Mouse (Mus musculus) forebrain, embryonic 12.5 days (tissue): ENCODE measurements around the gene Pkd1l2. TPM values are rescaled to one million over a fixed set of nuclear protein-coding genes. Genes with fewer than 3 reads are reported as not detected.

Experiments
- ATAC-seq: fragments of 200-750 bp; cut with Nextera tagmentation; 2 replicates; pipeline ENCODE4 v1.8.0; 2017; ENCODE audit warnings: moderate TSS enrichment; ENCODE audit not compliant: low FRiP score
- H3K27ac ChIP-seq: fragments of 300-500 bp; sonication (generic); 2 replicates; pipeline ENCODE4 v1.5.1; 2016; ENCODE audit warnings: mild to moderate bottlenecking
- H3K27me3 ChIP-seq: fragments of 300-500 bp; sonication (generic); 2 replicates; pipeline ENCODE4 v1.6.1; 2016; ENCODE audit warnings: mild to moderate bottlenecking
- H3K36me3 ChIP-seq: fragments of 300-500 bp; sonication (generic); replicated peaks from 2 replicates; pipeline ENCODE4 v1.6.1; 2016; ENCODE audit warnings: mild to moderate bottlenecking
- H3K4me1 ChIP-seq: fragments of 300-500 bp; sonication (generic); 2 replicates; pipeline ENCODE4 v1.6.1; 2016
- H3K4me2 ChIP-seq: fragments of 300-500 bp; sonication (generic); 2 replicates; pipeline ENCODE4 v1.6.1; 2016; ENCODE audit warnings: mild to moderate bottlenecking, moderate library complexity
- H3K4me3 ChIP-seq: fragments of 300-500 bp; sonication (generic); replicated peaks from 2 replicates; pipeline ENCODE4 v1.5.1; 2016; ENCODE audit warnings: mild to moderate bottlenecking
- H3K9ac ChIP-seq: fragments of 300-500 bp; sonication (generic); 2 replicates; pipeline ENCODE4 v1.6.1; 2016; ENCODE audit warnings: mild to moderate bottlenecking
- H3K9me3 ChIP-seq: fragments of 300-500 bp; sonication (generic); 2 replicates; pipeline ENCODE4 v1.6.1; 2016
- WGBS: fragments of 180-500 bp; shearing (Covaris S2); methylation state at CpG from one replicate; pipeline ENCODE4 v1.1.7; 2016; 5-methylcytosine and 5-hydroxymethylcytosine counted together
- polyA plus RNA-seq: library from polyadenylated mRNA; unstranded; fragments of >200 nt; fragmentation: Nextera tagmentation; extraction: Ambion mirVana; gene quantifications from 2 replicates; pipeline ENCODE4 v1.2.1, GENCODE M21; 2016

Pkd1l2 gene
- polyA plus RNA-seq, 1 experiment from 2014 or later = not detected

DNA sequence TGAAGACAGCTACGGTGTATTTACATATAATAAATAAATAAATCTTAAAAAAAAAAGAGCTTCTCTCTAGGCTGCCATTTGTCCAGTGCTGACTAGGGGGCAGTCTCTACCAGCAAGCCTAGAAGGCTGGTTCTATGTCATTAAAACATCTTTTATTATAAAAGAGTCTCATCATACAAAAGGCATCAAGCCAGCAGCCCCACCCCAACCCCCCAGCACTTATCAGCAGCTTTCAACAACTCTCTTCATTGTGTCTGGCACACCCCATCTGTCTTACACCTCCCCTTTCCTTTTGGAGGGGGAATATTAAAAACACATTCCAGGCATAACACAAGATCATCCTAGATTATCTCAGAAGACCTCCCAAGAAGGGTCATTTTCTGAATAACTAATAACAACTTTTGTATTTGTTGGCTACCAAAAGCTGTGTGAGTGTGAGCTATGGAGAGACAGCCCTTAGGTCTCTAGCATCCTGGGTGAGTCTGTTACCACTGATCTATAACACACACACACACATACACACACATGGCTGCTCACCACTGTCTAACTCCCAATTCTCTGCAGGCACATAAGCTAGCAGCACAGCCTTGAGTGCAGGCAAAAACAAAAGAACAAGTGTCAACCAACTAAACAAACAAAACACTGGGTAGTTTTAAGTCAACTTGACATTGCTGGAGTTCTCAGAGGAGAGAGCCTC lies 59.8 kb downstream of the Pkd1l2 start:
- H3K9ac ChIP-seq = no peak overlapping the region
- H3K27me3 ChIP-seq = no peaks in the 10 kb centered on the region
- 81% methylated on average over 1 of the region's 1 CpGs for WGBS
- H3K27ac ChIP-seq = no peak overlapping the region
- no peak for ATAC-seq
- H3K4me2 ChIP-seq = no peak overlapping the region
- no peaks in the 10 kb centered on the region for H3K36me3 ChIP-seq
- H3K4me1 ChIP-seq = no peaks in the 10 kb centered on the region
- H3K4me3 ChIP-seq = no peak overlapping the region
- no peaks in the 10 kb centered on the region for H3K9me3 ChIP-seq

DNA sequence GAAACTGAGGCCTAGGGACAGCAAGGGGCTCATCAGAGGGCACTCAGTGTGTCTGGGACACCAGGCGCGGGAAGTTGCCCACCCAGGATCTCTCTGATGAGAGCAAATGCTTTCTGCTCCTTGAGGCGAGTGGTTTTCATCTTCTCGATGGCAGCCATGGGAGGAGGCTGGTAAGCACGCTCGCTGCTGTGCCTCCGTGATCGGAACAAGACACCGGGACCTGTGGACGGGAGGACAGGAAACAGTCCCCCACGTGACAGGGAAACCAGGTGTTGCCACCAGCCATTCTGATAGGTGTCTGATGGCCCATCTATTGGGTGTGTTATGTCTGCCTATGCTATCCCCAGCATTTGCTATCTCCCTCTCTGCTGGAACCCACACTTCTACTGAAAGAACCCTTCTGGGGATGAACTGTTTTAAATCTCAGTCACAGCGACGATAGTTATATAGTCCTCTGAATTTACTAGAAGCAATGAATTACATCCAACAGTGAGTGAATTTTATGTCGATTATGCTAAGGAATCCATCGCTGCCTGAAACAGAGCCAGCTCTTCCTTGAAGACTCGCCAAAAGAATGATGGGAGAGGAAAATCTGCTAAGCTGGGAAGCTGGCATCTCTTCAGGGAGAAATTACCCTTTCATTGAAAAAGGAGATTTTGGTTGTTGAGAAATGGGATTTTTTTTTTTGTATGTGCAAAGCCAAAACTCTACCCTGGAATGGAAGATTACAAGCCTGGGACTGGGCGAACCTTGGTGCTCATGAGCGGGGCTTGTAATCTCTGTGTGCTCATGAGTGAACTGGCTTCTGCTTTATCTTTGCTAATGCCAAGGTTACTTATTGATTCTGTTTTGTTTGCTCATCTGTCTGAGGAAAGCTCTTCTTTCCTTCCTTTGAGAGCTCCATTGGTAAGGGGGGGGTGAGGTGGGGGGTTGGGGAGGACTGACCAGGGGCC lies 62.6 kb downstream of the Pkd1l2 start:
- no peak overlapping the region for H3K9ac ChIP-seq
- no peaks in the 10 kb centered on the region for H3K4me1 ChIP-seq
- H3K27ac ChIP-seq = no peak overlapping the region
- no peak for ATAC-seq
- no peaks in the 10 kb centered on the region for H3K36me3 ChIP-seq
- H3K27me3 ChIP-seq = 0 out of 2 replicates have a peak, but pooled peaks cover 9% of the 10 kb centered on the region
- no peaks in the 10 kb centered on the region for H3K9me3 ChIP-seq
- 89% methylated on average over 18 of the region's 18 CpGs for WGBS
- H3K4me2 ChIP-seq = no peak overlapping the region
- no peak overlapping the region for H3K4me3 ChIP-seq

DNA sequence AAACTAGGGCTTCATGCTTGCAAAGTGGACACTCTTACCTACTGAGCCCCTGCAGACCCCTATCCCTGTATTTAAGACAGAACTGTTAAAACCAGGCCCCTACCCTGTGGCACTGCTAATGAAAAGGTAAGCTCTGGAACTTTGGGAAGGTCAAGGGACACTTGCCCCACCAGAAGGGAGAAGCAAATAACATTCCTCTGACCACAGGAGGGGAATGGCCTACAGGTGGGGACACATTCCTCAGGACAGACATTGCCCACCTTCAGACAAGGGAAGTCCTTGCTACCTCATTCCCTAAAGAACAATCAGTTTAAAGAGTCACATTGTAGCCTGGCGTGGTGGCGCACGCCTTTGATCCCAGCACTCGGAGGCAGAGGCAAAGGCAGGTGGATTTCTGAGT lies 64.4 kb downstream of the Pkd1l2 start:
- no peak for ATAC-seq
- 95% methylated on average over 4 of the region's 4 CpGs for WGBS
- Histone ChIP-seq H3K4me2 (no peak overlapping the region), H3K27ac (no peak overlapping the region), H3K27me3 (0 out of 2 replicates have a peak, but pooled peaks cover 9% of the 10 kb centered on the region), H3K36me3 (no peaks in the 10 kb centered on the region), H3K9me3 (no peaks in the 10 kb centered on the region), H3K4me3 (no peak overlapping the region), H3K9ac (no peak overlapping the region), H3K4me1 (no peaks in the 10 kb centered on the region)

DNA sequence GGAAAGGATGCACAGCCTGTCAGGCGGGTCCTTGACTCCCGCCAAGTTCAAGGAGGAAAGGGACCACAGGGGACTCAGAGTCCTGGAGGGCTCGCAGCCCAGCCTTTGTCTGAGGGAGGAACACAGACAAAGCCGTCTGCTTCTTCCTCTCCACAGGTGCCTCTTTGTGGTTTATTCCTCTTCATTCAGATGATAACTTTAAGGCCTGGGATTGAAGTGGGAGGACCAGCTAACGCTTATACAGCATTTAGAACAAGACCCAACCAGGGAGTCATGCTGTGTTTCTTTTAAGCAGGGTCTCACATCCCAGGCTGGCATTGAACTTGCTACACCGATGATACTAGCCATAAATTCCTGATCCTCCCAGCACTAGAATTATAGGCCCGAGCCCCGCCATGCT lies 65.2 kb downstream of the Pkd1l2 start:
- no peak for ATAC-seq
- no peak overlapping the region for H3K9ac ChIP-seq
- H3K4me1 ChIP-seq = no peaks in the 10 kb centered on the region
- no peak overlapping the region for H3K4me3 ChIP-seq
- 0 out of 2 replicates have a peak, but pooled peaks cover 9% of the 10 kb centered on the region for H3K27me3 ChIP-seq
- H3K36me3 ChIP-seq = no peaks in the 10 kb centered on the region
- H3K9me3 ChIP-seq = no peaks in the 10 kb centered on the region
- H3K4me2 ChIP-seq = no peak overlapping the region
- whole genome bisulfite sequencing = 39% methylated on average over 8 of the region's 8 CpGs
- no peak overlapping the region for H3K27ac ChIP-seq

DNA sequence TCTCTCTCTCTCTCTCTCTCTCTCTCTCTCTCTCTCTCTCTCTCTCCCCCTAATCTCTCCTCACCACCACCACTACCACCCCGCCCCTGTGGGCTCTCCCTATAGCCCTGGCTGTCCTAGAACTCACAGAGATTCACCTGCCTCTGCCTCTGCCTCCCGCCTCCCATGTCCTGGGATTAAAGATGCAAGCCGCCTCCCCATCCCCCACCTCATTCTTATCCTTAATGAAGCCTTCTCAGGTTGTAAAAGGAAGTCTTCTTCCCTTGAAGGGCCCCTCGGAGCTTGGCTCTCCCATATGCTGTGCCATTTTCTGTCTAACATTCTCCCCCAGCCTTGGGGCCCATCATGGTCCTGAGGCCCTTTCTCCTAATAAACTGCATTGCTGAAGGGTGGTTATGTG lies 66.6 kb downstream of the Pkd1l2 start:
- H3K27me3 ChIP-seq = 0 out of 2 replicates have a peak, but pooled peaks cover 9% of the 10 kb centered on the region
- H3K4me3 ChIP-seq = no peak overlapping the region
- no peak overlapping the region for H3K27ac ChIP-seq
- 58% methylated on average over 4 of the region's 4 CpGs for WGBS
- H3K4me2 ChIP-seq = no peak overlapping the region
- no peak overlapping the region for H3K9ac ChIP-seq
- H3K4me1 ChIP-seq = no peaks in the 10 kb centered on the region
- H3K9me3 ChIP-seq = no peaks in the 10 kb centered on the region
- no peak for ATAC-seq
- H3K36me3 ChIP-seq = no peaks in the 10 kb centered on the region

DNA sequence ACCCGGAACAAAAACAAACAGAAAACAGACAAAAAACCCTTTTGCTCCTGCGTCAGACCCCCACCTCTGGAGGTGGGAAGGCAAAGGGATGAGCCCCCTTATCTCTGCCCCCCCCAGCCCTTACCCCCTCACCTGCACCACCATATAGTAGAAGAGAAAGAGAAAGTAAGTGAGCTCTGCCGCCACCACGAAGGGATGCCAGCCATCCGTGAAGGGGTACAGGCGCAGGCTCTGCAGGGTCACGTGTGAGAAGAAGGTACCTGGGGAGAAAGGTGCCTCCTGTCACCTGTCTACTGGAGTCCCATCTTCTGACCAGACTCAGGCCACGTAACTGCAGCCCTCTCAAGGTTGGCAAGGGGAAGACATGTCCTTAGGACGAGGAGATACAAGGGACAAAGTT lies 70.9 kb downstream of the Pkd1l2 start:
- ATAC-seq = no peak
- Histone ChIP-seq H3K27ac (no peak overlapping the region), H3K4me1 (no peaks in the 10 kb centered on the region), H3K36me3 (no peaks in the 10 kb centered on the region), H3K9ac (no peak overlapping the region), H3K27me3 (0 out of 2 replicates have a peak, but pooled peaks cover 2% of the 10 kb centered on the region), H3K4me3 (no peak overlapping the region), H3K4me2 (no peak overlapping the region), H3K9me3 (no peaks in the 10 kb centered on the region)
- 91% methylated on average over 9 of the region's 9 CpGs for WGBS

DNA sequence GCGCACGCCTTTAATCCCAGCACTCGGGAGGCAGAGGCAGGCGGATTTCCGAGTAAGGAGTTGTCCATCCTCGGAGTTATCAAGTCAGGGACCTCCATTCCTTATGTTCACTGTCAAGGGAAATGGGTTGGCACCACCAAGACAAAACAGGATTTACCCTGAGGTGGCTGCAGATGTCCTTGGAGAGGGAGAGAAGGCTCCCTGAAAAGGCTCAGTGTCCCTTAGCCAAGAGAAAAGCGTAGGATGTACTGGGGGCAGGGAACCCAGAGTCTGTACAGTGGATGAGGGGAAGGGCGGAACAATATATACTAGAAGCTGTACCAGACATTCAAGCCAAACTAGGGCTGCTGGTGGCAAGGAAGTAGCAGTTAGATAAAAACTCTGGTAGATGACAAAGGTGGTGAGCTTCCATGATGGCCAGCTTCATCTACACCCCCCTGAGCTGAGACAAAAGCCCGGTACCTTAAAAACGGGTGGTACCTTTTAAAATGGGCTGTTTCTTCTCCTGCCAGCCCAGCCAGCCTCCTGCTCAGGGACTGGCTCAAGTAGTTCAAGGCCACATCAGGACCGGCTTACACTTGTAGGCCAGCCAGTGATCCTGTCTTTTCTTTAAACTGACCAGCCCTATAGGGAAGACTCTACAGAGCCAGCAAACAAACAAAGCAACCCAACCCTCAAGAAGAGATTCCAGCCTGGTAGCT lies 88.1 kb downstream of the Pkd1l2 start:
- Histone ChIP-seq H3K4me1 (peaks cover 18% of the 10 kb centered on the region), H3K9ac (peak overlapping the region; percentile 36), H3K4me3 (peak overlapping the region; percentile 69), H3K36me3 (no peaks in the 10 kb centered on the region), H3K4me2 (peak overlapping the region; percentile 86), H3K27ac (0 out of 2 replicates have a peak overlapping the region, but pooled peaks have one; percentile 57), H3K9me3 (no peaks in the 10 kb centered on the region), H3K27me3 (no peaks in the 10 kb centered on the region)
- ATAC-seq = no peak
- WGBS = 64% methylated on average over 11 of the region's 11 CpGs

DNA sequence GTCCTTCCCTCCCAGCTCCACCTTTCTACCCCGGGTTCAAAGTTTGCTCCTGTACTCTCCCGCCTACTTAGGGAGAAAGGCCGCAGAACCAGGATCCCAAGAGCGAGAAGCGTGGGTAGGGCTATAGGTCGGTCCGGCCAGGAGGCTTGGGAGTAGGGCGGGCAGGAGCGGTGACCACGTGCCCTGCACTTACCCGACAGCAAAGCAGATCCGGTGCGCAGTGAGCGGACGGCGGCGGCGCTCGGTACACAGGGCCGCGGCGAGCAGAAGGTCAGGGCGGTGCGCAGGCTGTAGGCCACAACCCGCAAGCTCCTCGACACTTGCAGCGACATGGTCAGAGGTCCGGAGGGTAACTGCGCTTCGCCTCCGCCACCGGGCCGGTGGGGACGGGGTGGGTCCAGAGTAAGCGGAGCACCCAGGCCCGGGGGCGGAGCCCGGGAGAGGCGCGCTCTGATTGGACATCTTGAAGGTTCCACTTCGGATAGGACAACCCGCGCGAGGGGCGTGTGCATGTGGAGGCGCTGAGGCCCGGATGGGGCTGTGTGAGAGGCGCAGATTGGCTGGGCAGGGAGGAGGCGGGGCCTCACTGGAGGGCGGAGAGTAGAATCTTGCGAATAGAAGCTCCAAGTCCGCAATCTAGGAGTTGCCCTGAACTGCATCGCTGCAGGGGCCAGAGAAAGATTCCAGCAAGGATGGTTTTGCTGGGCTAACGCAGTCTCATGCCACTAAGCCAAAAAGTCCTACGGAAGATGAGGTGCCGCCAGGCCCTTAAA lies 89.0 kb downstream of the Pkd1l2 start, which contains the start of gene Gcsh:
TSS of gene Gcsh (minus strand) at position 443 of the 773 bp plus-strand sequence.
- Histone ChIP-seq H3K4me2 (peak within 1 kb of the TSS; percentile 86), H3K27me3 (no peaks in the 10 kb centered on the region), H3K9ac (peak within 1 kb of the TSS; percentile 64), H3K36me3 (no peaks in the 10 kb centered on the region), H3K4me3 (peak within 1 kb of the TSS; percentile 69), H3K27ac (peak within 1 kb of the TSS; percentile 57), H3K4me1 (peaks cover 18% of the 10 kb centered on the region), H3K9me3 (no peaks in the 10 kb centered on the region)
- WGBS = under 1% methylated on average over 56 of the region's 56 CpGs
- peak; percentile 100 for ATAC-seq

DNA sequence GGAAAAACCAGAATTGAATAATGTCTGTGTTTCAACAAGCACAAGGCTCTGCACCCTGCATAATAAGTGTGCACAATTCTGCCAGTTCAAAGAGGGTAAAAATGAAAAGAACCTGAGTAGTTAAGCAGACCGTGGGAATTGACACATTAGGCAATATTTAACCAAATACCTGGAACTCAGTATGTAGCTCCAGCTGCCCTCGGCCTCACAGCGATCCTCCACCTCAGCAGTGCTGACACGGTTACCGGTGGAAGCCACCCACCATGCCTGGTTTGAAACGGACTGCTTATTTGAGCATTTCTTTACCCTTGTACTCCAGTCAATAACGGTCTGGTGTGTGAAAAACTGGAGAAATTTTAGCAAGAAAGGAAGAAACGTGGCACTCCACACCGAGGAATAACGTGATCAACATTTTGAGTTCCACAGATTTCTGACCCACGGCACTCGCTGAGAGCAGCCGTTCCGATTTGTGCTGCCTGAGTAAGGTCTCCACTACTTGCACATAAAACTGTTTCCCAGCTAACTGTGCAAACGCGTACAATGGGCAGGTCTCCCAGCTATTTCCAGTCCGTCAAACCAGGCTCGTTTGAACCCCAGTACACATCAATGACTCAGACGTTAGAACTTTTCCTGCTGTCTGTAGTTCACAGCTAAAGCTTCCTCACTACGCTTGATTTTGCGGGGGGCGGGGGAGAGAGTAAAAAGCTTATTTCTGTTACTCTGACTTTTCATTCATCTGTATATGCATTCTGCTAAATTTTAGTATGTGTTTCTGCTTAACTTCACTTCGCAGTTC lies 89.9 kb downstream of the Pkd1l2 start:
- no peak for ATAC-seq
- no peaks in the 10 kb centered on the region for H3K27me3 ChIP-seq
- H3K27ac ChIP-seq = no peak overlapping the region
- H3K4me2 ChIP-seq = peak overlapping the region; percentile 86
- H3K4me3 ChIP-seq = peak overlapping the region; percentile 69
- peak overlapping the region; percentile 64 for H3K9ac ChIP-seq
- peaks cover 18% of the 10 kb centered on the region for H3K4me1 ChIP-seq
- no peaks in the 10 kb centered on the region for H3K9me3 ChIP-seq
- WGBS = 10% methylated on average over 23 of the region's 23 CpGs
- H3K36me3 ChIP-seq = no peaks in the 10 kb centered on the region

DNA sequence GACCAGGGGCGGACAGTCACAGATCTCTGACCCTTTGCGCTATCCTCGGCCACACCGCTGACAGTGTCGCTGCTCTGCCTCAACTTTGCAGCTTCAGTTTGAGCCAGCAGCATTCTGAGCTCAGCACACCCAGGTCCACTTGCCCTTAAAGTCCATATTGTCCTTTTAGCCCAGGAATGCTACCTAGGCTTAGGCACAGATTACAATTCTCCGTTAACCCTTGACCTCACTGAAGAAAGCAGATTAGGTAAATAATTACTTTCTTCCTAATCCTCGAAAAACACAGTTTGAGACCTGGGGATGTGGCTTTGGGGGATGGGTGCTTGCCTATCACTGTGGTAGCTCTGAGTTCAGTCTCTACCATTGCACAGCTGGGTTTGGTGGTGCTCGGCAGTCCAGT lies 91.0 kb downstream of the Pkd1l2 start:
- 67% methylated on average over 8 of the region's 8 CpGs for WGBS
- no peak overlapping the region for H3K4me2 ChIP-seq
- no peak for ATAC-seq
- peaks cover 9% of the 10 kb centered on the region for H3K36me3 ChIP-seq
- H3K4me3 ChIP-seq = no peak overlapping the region
- H3K27me3 ChIP-seq = no peaks in the 10 kb centered on the region
- no peak overlapping the region for H3K27ac ChIP-seq
- H3K9ac ChIP-seq = no peak overlapping the region
- peaks cover 18% of the 10 kb centered on the region for H3K4me1 ChIP-seq
- H3K9me3 ChIP-seq = no peaks in the 10 kb centered on the region

DNA sequence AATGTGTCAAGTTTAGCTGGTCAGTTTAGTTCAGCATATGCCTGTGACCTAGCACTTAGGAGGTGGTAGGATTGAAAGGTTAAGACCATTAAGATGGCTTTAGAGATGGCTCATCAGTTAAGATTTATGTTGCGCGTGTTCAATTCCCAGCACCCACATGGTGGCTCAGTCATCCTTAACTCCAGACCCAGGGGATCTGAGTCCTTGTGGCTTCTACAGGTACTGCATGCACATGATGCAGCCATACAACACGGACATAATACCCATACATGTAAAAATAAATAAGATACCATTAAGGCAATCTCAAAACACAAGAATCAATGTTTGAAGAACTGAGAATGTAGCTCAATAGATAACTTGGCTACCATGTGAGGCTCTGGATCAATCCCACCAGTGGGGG lies 92.4 kb downstream of the Pkd1l2 start:
- Histone ChIP-seq H3K9me3 (no peaks in the 10 kb centered on the region), H3K9ac (no peak overlapping the region), H3K4me3 (no peak overlapping the region), H3K4me1 (peaks cover 18% of the 10 kb centered on the region), H3K27ac (no peak overlapping the region), H3K27me3 (no peaks in the 10 kb centered on the region), H3K4me2 (no peak overlapping the region), H3K36me3 (peaks cover 11% of the 10 kb centered on the region)
- WGBS = 96% methylated on average over 3 of the region's 3 CpGs
- no peak for ATAC-seq
